Mouse (Mus musculus): ENCODE measurements around the gene Ptprb.

GRCm38 (mm10) chr10:116301258-116301657, 25.9 kb downstream of the Ptprb start:
- no peak for TF ChIP-seq GATA1 (IDR thresholded peaks at IDR 0.05; ENCODE audit: low read length)
- TF ChIP-seq TAL1 (IDR thresholded peaks at IDR 0.05; ENCODE audit: low read length) = no peak
